Mouse (Mus musculus): ENCODE measurements around the gene Zfp420. TPM values are rescaled to one million over a fixed set of nuclear protein-coding genes. Genes with fewer than 3 reads are reported as not detected.

Zfp420 gene
- polyA plus RNA-seq (2014; fragmentation: Nextera tagmentation; extraction: Ambion mirVana) = 3.9 and 5.7 TPM in 2 replicates

GRCm38 (mm10) chr7:29859532-29860517 lies at the start of gene Zfp420:
Zfp420 (plus strand) TSS chr7:29859979.
- 5% methylated on average over 32 of the region's 32 CpGs for WGBS
- peaks cover 4% of the 10 kb centered on the region for H3K4me1 ChIP-seq (replicated peaks; ENCODE audit: control insufficient read depth, insufficient read depth, low read length)
- H3K4me3 ChIP-seq (ENCODE audit: low read depth, low read length) = peak within 1 kb of the TSS; percentile 69
- H3K4me2 ChIP-seq = peak within 1 kb of the TSS; percentile 69
- peak within 1 kb of the TSS; percentile 44 for H3K9ac ChIP-seq (ENCODE audit: low read depth, low read length)
- peaks cover 3% of the 10 kb centered on the region; the same call in 1 of the 2 replicates for H3K36me3 ChIP-seq (ENCODE audit: control insufficient read depth, insufficient read depth, low read length)
- DNase-seq (ENCODE audit: low spot score) (peak; percentile 80), ATAC-seq (replicated peaks; ENCODE audit: low FRiP score) (peak; percentile 97)
- H3K27ac ChIP-seq (ENCODE audit: low read depth, low read length) = no peak within 1 kb of the TSS
- no peaks in the 10 kb centered on the region for H3K27me3 ChIP-seq (replicated peaks; ENCODE audit: control insufficient read depth, insufficient read depth, low read length)
- H3K9me3 ChIP-seq (ENCODE audit: control insufficient read depth, low read length) = no peaks in the 10 kb centered on the region

- 91% methylated on average over 1 of the region's 1 CpGs for WGBS
- H3K9me3 ChIP-seq (ENCODE audit: control insufficient read depth, low read length) = no peaks in the 10 kb centered on the region
- ATAC-seq (replicated peaks; ENCODE audit: low FRiP score) = no peak
These were observed 47.5 kb upstream of the Zfp420 start for GRCm38 (mm10) chr7:29812244-29812643.

GRCm38 (mm10) chr7:29814381-29814780 lies 45.4 kb upstream of the Zfp420 start:
- H3K27ac ChIP-seq (ENCODE audit: low read depth, low read length) = no peak overlapping the region
- no peak overlapping the region for H3K9ac ChIP-seq (ENCODE audit: low read depth, low read length)
- ATAC-seq (replicated peaks; ENCODE audit: low FRiP score) (no peak), DNase-seq (ENCODE audit: low spot score) (no peak)
- H3K4me1 ChIP-seq (replicated peaks; ENCODE audit: control insufficient read depth, insufficient read depth, low read length) = peaks cover 15% of the 10 kb centered on the region
- no peaks in the 10 kb centered on the region for H3K9me3 ChIP-seq (ENCODE audit: control insufficient read depth, low read length)
- H3K27me3 ChIP-seq (replicated peaks; ENCODE audit: control insufficient read depth, insufficient read depth, low read length) = no peaks in the 10 kb centered on the region
- no peaks in the 10 kb centered on the region for H3K36me3 ChIP-seq (ENCODE audit: control insufficient read depth, insufficient read depth, low read length)
- no peak overlapping the region for H3K4me3 ChIP-seq (ENCODE audit: low read depth, low read length)
- peak overlapping the region; percentile 97; the same call in 1 of the 2 replicates for H3K4me2 ChIP-seq
- WGBS = 83% methylated on average over 2 of the region's 2 CpGs

More at GRCm38 (mm10) chr7:29812244-29812643, 47.5 kb upstream of the Zfp420 start:
- no peak for DNase-seq (ENCODE audit: low spot score)
- H3K9ac ChIP-seq (ENCODE audit: low read depth, low read length) = no peak overlapping the region
- no peak overlapping the region for H3K4me2 ChIP-seq
- no peak overlapping the region for H3K4me3 ChIP-seq (ENCODE audit: low read depth, low read length)
- H3K36me3 ChIP-seq (ENCODE audit: control insufficient read depth, insufficient read depth, low read length) = no peaks in the 10 kb centered on the region
- H3K27me3 ChIP-seq (replicated peaks; ENCODE audit: control insufficient read depth, insufficient read depth, low read length) = no peaks in the 10 kb centered on the region
- peaks cover 13% of the 10 kb centered on the region for H3K4me1 ChIP-seq (replicated peaks; ENCODE audit: control insufficient read depth, insufficient read depth, low read length)
- no peak overlapping the region for H3K27ac ChIP-seq (ENCODE audit: low read depth, low read length)

GRCm38 (mm10) chr7:29815061-29815784 lies 44.6 kb upstream of the Zfp420 start:
- Histone ChIP-seq H3K4me2 (peak overlapping the region; percentile 97), H3K9ac (ENCODE audit: low read depth, low read length) (peak overlapping the region; percentile 82), H3K27ac (ENCODE audit: low read depth, low read length) (no peak overlapping the region), H3K4me3 (ENCODE audit: low read depth, low read length) (peak overlapping the region; percentile 77), H3K27me3 (replicated peaks; ENCODE audit: control insufficient read depth, insufficient read depth, low read length) (no peaks in the 10 kb centered on the region), H3K4me1 (replicated peaks; ENCODE audit: control insufficient read depth, insufficient read depth, low read length) (peaks cover 15% of the 10 kb centered on the region), H3K9me3 (ENCODE audit: control insufficient read depth, low read length) (no peaks in the 10 kb centered on the region), H3K36me3 (ENCODE audit: control insufficient read depth, insufficient read depth, low read length) (no peaks in the 10 kb centered on the region)
- DNase-seq (ENCODE audit: low spot score) = no peak
- WGBS = 3% methylated on average over 12 of the region's 12 CpGs
- peak; percentile 34 for ATAC-seq (replicated peaks; ENCODE audit: low FRiP score)

- Histone ChIP-seq H3K27ac (ENCODE audit: low read depth, low read length) (peak within 1 kb of the TSS; percentile 79), H3K4me2 (peak within 1 kb of the TSS; percentile 97), H3K4me1 (replicated peaks; ENCODE audit: control insufficient read depth, insufficient read depth, low read length) (peaks cover 15% of the 10 kb centered on the region), H3K36me3 (ENCODE audit: control insufficient read depth, insufficient read depth, low read length) (no peaks in the 10 kb centered on the region), H3K9me3 (ENCODE audit: control insufficient read depth, low read length) (no peaks in the 10 kb centered on the region), H3K9ac (ENCODE audit: low read depth, low read length) (peak within 1 kb of the TSS; percentile 82), H3K4me3 (ENCODE audit: low read depth, low read length) (peak within 1 kb of the TSS; percentile 77), H3K27me3 (replicated peaks; ENCODE audit: control insufficient read depth, insufficient read depth, low read length) (no peaks in the 10 kb centered on the region)
- WGBS = under 1% methylated on average over 26 of the region's 26 CpGs
- ATAC-seq (replicated peaks; ENCODE audit: low FRiP score) = peak; percentile 94
- DNase-seq (ENCODE audit: low spot score) = peak; percentile 83
These were observed 43.8 kb upstream of the Zfp420 start, which contains the start of gene Zfp790 for GRCm38 (mm10) chr7:29815910-29816429. Zfp790 (plus strand) TSS chr7:29816114.

GRCm38 (mm10) chr7:29818619-29819254 lies 41.0 kb upstream of the Zfp420 start:
- peaks cover 9% of the 10 kb centered on the region; the same call in 1 of the 2 replicates for H3K36me3 ChIP-seq (ENCODE audit: control insufficient read depth, insufficient read depth, low read length)
- no peaks in the 10 kb centered on the region for H3K9me3 ChIP-seq (ENCODE audit: control insufficient read depth, low read length)
- ATAC-seq (replicated peaks; ENCODE audit: low FRiP score) (peak; percentile 76), DNase-seq (ENCODE audit: low spot score) (peak; percentile 70)
- peak overlapping the region; percentile 75 for H3K4me3 ChIP-seq (ENCODE audit: low read depth, low read length)
- peak overlapping the region; percentile 75 for H3K4me2 ChIP-seq
- H3K9ac ChIP-seq (ENCODE audit: low read depth, low read length) = peak overlapping the region; percentile 72
- peaks cover 15% of the 10 kb centered on the region for H3K4me1 ChIP-seq (replicated peaks; ENCODE audit: control insufficient read depth, insufficient read depth, low read length)
- no peaks in the 10 kb centered on the region for H3K27me3 ChIP-seq (replicated peaks; ENCODE audit: control insufficient read depth, insufficient read depth, low read length)
- peak overlapping the region; percentile 33 for H3K27ac ChIP-seq (ENCODE audit: low read depth, low read length)
- 5% methylated on average over 12 of the region's 12 CpGs for WGBS

GRCm38 (mm10) chr7:29828001-29828400 lies 31.8 kb upstream of the Zfp420 start:
- Histone ChIP-seq H3K4me1 (replicated peaks; ENCODE audit: control insufficient read depth, insufficient read depth, low read length) (no peaks in the 10 kb centered on the region), H3K27ac (ENCODE audit: low read depth, low read length) (no peak overlapping the region), H3K9ac (ENCODE audit: low read depth, low read length) (no peak overlapping the region), H3K27me3 (replicated peaks; ENCODE audit: control insufficient read depth, insufficient read depth, low read length) (no peaks in the 10 kb centered on the region), H3K4me3 (ENCODE audit: low read depth, low read length) (no peak overlapping the region), H3K4me2 (no peak overlapping the region), H3K9me3 (ENCODE audit: control insufficient read depth, low read length) (0 out of 2 replicates have a peak, but pooled peaks cover 5% of the 10 kb centered on the region), H3K36me3 (ENCODE audit: control insufficient read depth, insufficient read depth, low read length) (peaks cover 50% of the 10 kb centered on the region)
- DNase-seq (ENCODE audit: low spot score) (no peak), ATAC-seq (replicated peaks; ENCODE audit: low FRiP score) (no peak)
- 92% methylated on average over 12 of the region's 12 CpGs for WGBS

- no peak overlapping the region for H3K4me3 ChIP-seq (ENCODE audit: low read depth, low read length)
- 0 out of 2 replicates have a peak, but pooled peaks cover 5% of the 10 kb centered on the region for H3K9me3 ChIP-seq (ENCODE audit: control insufficient read depth, low read length)
- H3K9ac ChIP-seq (ENCODE audit: low read depth, low read length) = no peak overlapping the region
- H3K4me2 ChIP-seq = no peak overlapping the region
- DNase-seq (ENCODE audit: low spot score) = no peak
- no peaks in the 10 kb centered on the region for H3K4me1 ChIP-seq (replicated peaks; ENCODE audit: control insufficient read depth, insufficient read depth, low read length)
- H3K27ac ChIP-seq (ENCODE audit: low read depth, low read length) = no peak overlapping the region
- H3K36me3 ChIP-seq (ENCODE audit: control insufficient read depth, insufficient read depth, low read length) = peaks cover 46% of the 10 kb centered on the region
- no peaks in the 10 kb centered on the region for H3K27me3 ChIP-seq (replicated peaks; ENCODE audit: control insufficient read depth, insufficient read depth, low read length)
- 92% methylated on average over 12 of the region's 12 CpGs for WGBS
- no peak for ATAC-seq (replicated peaks; ENCODE audit: low FRiP score)
These were observed 30.0 kb upstream of the Zfp420 start for GRCm38 (mm10) chr7:29829804-29830203.

All from liver, embryonic 11.5 days (tissue).